Mouse (Mus musculus) cerebral cortex, adult 2 months (tissue): ENCODE data around the gene Pck1.

Experiments used
- WGBS: fragments of 180-500 bp; shearing (Covaris S2); methylation state at CpG from one replicate; pipeline ENCODE4 v1.1.7; 2018; 5-methylcytosine and 5-hydroxymethylcytosine counted together

The Pck1 gene

DNA sequence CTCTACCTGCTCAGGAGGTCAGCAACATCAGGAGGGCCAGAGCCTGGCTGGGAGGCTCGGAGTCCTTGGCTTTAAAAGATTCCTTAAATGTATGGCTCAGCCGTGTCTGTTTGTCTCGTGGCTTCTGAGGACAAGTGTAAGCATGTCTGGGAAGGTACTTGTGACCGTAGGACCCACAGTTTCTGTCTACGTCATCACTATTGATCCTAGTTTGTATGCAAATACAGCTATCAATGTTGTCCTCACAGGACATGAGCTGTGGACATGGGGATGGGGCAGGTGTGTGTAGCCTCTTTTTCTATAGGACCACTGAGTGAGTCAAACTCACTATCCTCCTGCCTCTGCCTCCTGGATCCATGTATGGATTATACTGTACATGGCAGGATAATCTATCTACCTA, 4.8 kb upstream of the Pck1 start:
- 92% methylated on average over 5 of the region's 5 CpGs for WGBS

DNA sequence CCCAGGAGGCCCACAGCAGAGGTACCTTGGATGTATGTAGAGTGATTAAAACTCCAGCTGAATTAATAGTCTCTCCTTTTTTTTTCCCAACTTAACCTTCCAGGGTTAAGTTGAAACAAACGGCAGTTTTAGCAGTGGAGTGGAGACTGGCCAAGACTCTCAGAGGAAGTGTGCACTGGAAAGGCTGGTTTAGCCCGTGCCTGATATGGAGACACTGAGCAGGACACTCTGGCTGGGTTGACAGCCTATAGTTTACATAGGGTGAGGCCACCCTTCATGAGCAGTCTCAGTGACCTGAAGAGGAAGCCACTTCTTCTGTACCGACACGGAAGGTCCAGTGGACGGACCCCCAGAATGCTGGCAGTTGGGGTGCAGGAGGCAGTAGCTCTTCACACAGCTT, 1.5 kb upstream of the Pck1 start:
- 90% methylated on average over 5 of the region's 5 CpGs for WGBS

GRCm38 (mm10) chr2:173151784-173152284, 1.0 kb upstream of the Pck1 start:
- WGBS, result 88% methylated on average over 7 of the region's 7 CpGs

- WGBS, result 92% methylated on average over 10 of the region's 10 CpGs
These were observed 418 bp downstream of the Pck1 start for GRCm38 (mm10) chr2:173153266-173153665.

DNA sequence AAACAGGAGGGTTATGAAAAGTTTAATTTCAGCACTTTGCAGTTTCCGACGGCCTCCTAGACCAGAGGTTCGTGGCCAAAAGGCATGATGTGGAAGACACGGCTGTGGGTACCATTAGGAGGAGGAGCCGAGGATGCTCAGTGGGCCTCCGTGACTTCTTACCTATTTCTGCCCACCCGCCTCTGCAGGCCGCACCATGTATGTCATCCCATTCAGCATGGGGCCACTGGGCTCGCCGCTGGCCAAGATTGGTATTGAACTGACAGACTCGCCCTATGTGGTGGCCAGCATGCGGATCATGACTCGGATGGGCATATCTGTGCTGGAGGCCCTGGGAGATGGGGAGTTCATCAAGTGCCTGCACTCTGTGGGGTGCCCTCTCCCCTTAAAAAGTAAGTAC, 1.7 kb downstream of the Pck1 start:
- 96% methylated on average over 13 of the region's 13 CpGs for WGBS

- 94% methylated on average over 14 of the region's 14 CpGs for WGBS
These were observed 2.1 kb downstream of the Pck1 start for GRCm38 (mm10) chr2:173154962-173155361.

- 94% methylated on average over 10 of the region's 10 CpGs for WGBS
These were observed 3.1 kb downstream of the Pck1 start for GRCm38 (mm10) chr2:173155907-173156306.

GRCm38 (mm10) chr2:173156923-173157322, 4.1 kb downstream of the Pck1 start:
- 89% methylated on average over 13 of the region's 13 CpGs for WGBS

DNA sequence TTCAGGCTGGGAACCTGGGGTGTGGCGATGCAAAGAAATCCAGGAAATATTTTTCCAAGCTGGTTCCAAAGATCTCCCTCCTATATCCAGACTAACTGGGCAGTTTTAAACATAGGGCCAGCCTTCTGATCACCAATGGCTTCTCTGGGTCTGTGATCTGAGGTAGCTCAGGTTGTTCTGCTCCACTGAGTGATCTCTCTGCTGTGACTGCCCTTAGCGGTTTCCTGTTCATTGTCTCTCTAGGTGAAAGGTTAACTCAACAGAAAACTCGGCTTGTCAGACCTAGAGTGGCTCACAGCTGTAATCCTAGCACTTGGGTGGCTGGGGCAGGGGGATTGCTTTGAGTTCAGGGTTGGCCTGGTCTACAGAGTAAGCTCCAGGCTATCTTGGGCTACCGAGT, 4.5 kb downstream of the Pck1 start:
- WGBS, result 70% methylated on average over 4 of the region's 4 CpGs

GRCm38 (mm10) chr2:173157871-173158270, 5.0 kb downstream of the Pck1 start:
- WGBS, result 98% methylated on average over 4 of the region's 4 CpGs

GRCm38 (mm10) chr2:173158390-173159055, 5.7 kb downstream of the Pck1 start:
- 90% methylated on average over 19 of the region's 19 CpGs for WGBS

DNA sequence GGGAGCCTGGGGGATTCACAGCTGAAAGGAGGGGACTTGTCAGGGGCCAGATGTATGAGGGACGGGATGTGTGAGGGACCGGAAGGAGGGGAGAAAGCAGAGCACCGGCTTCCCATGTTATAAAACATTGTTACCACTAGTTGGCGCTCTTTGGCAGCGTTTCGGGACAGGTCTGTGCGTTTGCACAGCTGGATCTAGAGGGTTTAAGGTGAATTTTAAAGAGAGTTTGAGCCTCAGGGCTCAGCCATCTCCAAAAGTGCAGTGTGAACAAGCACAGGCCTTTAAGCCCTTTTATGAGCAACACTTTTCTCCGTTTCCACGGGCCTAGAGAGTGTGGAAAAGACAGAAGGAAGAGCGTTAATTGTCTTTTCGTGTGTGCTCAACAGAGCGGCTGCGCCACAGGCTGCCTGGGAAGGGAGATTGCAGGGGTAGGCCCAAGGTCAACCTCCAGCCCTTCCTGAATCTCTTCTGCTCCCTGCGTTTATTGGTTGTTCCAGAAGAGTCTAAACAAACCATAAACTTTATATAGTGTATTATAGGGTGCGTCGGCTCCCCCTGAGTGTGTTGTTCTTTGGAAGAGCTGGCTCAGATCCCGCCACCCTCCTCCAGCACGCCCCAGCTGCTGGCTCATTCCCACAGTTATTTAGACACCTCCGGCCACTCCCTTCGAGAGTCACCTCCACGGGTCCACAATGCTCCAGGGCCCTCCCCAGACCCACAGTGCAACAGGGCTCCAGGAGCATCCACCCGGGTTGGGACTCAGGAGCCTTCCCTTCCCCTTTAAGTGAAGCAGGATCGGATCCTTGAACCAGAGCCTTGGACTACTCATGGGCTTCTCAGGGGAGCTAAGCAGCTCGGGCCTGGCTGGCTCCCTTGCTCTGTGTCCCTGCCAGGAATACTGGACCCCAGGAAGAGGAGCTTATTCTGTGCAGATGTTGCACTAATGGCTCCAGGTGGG, 6.8 kb downstream of the Pck1 start:
- WGBS, result 42% methylated on average over 24 of the region's 24 CpGs

DNA sequence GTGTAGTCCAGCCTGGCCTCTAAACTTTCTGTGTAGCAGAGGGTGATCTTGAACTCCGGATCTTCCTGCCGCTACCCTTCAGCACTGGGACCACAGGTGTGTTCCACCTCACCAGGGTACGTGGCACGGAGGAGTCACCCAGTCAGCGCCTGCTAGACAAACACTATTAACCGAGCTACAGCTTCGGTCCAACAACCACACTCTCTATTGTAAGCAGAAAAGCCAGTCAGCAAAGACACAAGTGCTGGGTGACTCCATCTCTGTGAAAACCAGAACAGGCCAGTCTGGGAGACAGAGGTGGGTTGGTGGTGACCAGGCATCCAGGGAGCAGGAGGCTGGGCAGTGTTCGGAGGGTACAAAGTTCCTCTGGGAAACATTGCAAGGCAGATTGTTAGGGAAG, 10.5 kb downstream of the Pck1 start:
- WGBS, result 89% methylated on average over 8 of the region's 8 CpGs

DNA sequence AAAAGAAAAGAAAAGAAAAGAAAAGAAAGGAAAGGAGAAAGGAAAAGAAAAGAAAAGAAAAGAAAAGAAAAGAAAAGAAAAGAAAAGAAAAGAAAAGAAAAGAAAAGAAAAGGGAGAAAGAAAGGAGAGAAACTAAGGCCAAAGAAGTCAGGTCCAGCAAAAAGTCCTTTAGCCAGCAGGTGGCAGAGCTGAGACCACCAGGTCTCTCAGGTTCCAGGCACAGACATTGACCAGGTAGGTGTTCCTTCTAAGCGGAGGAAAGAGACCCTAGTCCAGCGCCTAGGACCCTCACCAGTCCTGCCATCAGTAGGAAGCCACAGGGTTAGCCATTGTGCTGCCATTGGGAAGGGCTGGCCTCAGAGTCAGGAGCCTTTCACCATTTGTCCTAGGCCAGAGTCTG, 11.5 kb downstream of the Pck1 start:
- 72% methylated on average over 2 of the region's 2 CpGs for WGBS

DNA sequence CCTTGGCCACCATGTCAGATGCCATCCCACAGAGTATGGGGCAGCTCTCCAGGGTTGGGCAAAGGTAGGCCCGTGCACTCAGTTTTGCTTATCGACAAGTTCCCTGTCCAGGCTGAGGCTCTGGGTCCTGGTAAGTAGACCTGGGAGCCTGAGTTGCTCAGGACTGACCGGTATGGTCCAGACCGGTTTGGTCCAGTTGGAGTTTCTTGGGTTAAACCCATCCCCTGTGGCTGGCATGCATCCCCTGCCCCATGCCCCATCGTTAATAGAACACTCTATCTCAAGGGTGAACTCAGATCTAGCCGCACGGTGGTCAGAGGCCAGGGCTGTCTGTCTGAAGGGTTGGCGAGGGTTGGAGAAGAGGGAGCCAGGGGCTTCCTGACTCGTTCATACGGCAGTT, 12.1 kb downstream of the Pck1 start:
- WGBS, result 90% methylated on average over 10 of the region's 10 CpGs

GRCm38 (mm10) chr2:173165357-173165756, 12.5 kb downstream of the Pck1 start:
- WGBS, result 90% methylated on average over 10 of the region's 10 CpGs

GRCm38 (mm10) chr2:173168411-173168851, 15.6 kb downstream of the Pck1 start:
- 38% methylated on average over 5 of the region's 5 CpGs for WGBS

DNA sequence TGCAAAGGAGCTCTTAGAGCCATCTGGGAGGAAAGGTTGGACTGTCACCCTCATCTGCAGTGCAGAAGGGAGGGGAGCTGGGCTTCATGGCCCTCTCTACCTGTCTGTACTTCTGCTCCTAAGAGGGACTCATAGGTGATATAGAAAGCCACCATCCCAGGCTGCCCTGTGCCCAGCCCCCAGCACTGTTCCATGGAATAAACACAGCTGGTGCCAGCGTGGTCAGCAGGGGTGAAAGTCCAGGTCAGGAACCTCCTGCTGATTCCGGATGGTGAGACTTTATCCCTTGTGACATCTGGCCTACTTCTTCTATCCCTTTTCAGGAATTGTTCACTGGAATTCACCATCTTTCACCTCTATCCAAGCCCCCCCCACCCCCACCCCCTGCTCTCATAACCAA, 17.2 kb downstream of the Pck1 start:
- 88% methylated on average over 2 of the region's 2 CpGs for WGBS

GRCm38 (mm10) chr2:173170715-173171114, 17.9 kb downstream of the Pck1 start:
- 69% methylated on average over 2 of the region's 2 CpGs for WGBS

DNA sequence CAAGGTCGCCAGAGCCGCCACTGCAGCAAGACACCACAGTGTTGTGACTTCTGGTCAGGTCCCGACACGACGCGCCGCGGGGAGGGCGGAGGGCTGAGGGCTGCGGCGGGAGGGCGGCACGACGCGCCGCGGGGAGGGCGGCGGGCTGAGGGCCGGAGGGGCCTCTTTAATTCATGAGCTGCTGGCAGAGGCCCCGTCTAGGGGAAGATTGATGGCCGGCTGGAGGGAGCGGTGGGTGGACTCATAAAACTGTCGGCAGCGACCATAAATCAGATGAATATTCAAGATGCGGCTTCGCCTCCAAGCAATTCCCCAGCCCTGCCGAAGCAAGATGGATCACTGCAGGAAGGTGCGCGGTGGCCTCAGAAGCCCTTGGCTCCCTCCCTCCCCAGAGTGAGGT, 18.6 kb downstream of the Pck1 start:
- 7% methylated on average over 30 of the region's 30 CpGs for WGBS

DNA sequence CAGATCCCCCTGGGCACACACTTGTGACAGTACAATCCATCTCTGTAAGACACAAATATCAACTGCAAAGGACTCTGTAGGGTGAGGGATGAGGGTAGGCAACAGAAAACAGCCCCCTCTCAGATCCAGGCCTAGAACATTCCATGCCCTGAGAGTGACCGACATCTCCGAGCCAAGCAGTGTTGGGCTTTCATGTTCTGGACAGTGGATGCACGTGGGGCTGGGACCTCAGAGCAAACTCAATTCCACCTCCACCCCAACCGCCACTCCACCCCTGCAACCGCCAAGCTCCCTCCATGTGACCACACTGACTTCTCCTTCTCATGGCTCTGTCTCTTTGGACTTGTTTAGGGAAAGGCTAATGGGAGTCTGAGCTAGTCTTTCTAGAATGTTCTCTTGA, 19.1 kb downstream of the Pck1 start:
- WGBS, result 87% methylated on average over 5 of the region's 5 CpGs

- WGBS, result 100% methylated on average over 1 of the region's 1 CpGs
These were observed 19.5 kb downstream of the Pck1 start for GRCm38 (mm10) chr2:173172386-173172785.

GRCm38 (mm10) chr2:173173008-173173407, 20.2 kb downstream of the Pck1 start:
- 25% methylated on average over 2 of the region's 2 CpGs for whole genome bisulfite sequencing
